Mouse (Mus musculus) testis, adult 2 months (tissue): ENCODE measurements around the gene Tmem81. TPM values are rescaled to one million over a fixed set of nuclear protein-coding genes. Genes with fewer than 3 reads are reported as not detected.

Source experiments
- H3K27ac ChIP-seq: fragments of 200-500 bp; 2 replicates; pipeline ENCODE4 v1.5.1; 2012; ENCODE audit warnings: low read depth, low read length; ENCODE audit not compliant: control insufficient read depth, insufficient read depth
- H3K27me3 ChIP-seq: fragments of 200-500 bp; 2 replicates; pipeline ENCODE4 v1.6.1; 2012; ENCODE audit warnings: mild to moderate bottlenecking, low read length, moderate library complexity; ENCODE audit not compliant: control insufficient read depth, insufficient read depth
- H3K36me3 ChIP-seq: fragments of 200-500 bp; 2 replicates; pipeline ENCODE4 v1.6.1; 2012; ENCODE audit warnings: mild to moderate bottlenecking, low read length; ENCODE audit not compliant: control insufficient read depth, insufficient read depth
- H3K4me1 ChIP-seq: fragments of 200-500 bp; 2 replicates; pipeline ENCODE4 v1.6.1; 2012; ENCODE audit warnings: low read length; ENCODE audit not compliant: control insufficient read depth, insufficient read depth
- H3K4me3 ChIP-seq: fragments of 200-500 bp; 2 replicates; pipeline ENCODE4 v1.5.1; 2012; ENCODE audit warnings: low read depth, mild to moderate bottlenecking, low read length, moderate library complexity, mixed read lengths; ENCODE audit not compliant: control insufficient read depth
- CTCF ChIP-seq: fragments of 200-500 bp; IDR thresholded peaks from 2 replicates; pipeline ENCODE4 v1.5.1; 2012; ENCODE audit warnings: low read depth, mild to moderate bottlenecking, inconsistent platforms, low read length, moderate library complexity; ENCODE audit not compliant: control insufficient read depth, insufficient read depth, insufficient replicate concordance
- POLR2A ChIP-seq: fragments of 200-500 bp; IDR thresholded peaks from 2 replicates; pipeline ENCODE4 v1.6.1; 2012; ENCODE audit warnings: low read depth, mild to moderate bottlenecking, inconsistent platforms, low read length, moderate library complexity; ENCODE audit not compliant: control insufficient read depth
- polyA plus RNA-seq: library from polyadenylated mRNA; depleted of rRNA; stranded (reverse); fragments of >200 nt; gene quantifications from 2 replicates; pipeline ENCODE4 v1.2.3, GENCODE M21; 2012

Gene Tmem81
- polyA plus RNA-seq, 1 experiment = 24.6 TPM

DNA sequence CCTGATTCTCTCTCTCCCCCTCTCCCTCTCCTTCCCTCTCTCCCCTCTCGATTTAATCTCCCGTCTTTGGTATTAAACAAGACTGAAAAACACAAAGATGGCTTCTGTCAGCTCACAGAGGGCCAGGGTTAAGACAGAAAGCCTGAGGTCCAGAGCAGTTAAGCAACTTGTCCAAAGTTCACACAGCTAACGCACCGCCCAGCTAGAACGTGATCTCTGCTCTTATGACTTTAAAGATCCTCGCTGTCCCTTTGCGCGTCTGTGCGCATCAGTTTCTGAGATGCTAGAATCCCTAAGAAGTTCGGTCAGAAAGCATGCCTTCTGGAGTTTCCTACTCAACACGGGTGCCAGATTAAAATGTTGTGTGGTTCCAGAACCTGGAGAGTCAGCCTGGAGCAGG, 13.7 kb downstream of the Tmem81 start:
- H3K27ac ChIP-seq = no peak overlapping the region
- H3K4me3 ChIP-seq = no peak overlapping the region
- H3K36me3 ChIP-seq = no peaks in the 10 kb centered on the region
- TF ChIP-seq CTCF = no peak
- no peak for TF ChIP-seq POLR2A
- peaks cover 3% of the 10 kb centered on the region; the same call in 1 of the 2 replicates for H3K4me1 ChIP-seq
- H3K27me3 ChIP-seq = no peaks in the 10 kb centered on the region

DNA sequence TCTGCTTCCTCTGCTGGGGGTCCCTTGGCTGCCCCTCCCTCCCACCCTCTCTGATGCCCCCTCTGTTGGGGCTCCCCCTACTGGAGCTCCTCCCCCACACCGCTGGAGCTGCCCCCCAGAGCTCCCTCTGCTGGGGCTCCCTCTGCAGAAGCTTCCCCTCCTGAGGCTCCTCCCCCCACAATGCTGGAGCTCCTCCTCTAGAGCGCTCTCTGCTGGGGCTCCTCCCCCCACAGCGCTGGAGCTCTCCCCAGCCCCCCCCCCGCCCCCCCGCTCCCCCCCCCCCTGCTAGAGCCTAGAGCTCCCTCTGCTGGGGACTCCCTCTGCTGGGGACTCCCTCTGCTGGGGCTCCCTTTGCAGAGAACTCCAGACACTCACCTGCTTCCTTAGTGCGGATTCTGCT, 14.7 kb downstream of the Tmem81 start:
- TF ChIP-seq POLR2A = no peak
- no peak for TF ChIP-seq CTCF
- no peaks in the 10 kb centered on the region for H3K36me3 ChIP-seq
- H3K27me3 ChIP-seq = no peaks in the 10 kb centered on the region
- H3K4me3 ChIP-seq = no peak overlapping the region
- peaks cover 3% of the 10 kb centered on the region; the same call in 1 of the 2 replicates for H3K4me1 ChIP-seq
- no peak overlapping the region for H3K27ac ChIP-seq

DNA sequence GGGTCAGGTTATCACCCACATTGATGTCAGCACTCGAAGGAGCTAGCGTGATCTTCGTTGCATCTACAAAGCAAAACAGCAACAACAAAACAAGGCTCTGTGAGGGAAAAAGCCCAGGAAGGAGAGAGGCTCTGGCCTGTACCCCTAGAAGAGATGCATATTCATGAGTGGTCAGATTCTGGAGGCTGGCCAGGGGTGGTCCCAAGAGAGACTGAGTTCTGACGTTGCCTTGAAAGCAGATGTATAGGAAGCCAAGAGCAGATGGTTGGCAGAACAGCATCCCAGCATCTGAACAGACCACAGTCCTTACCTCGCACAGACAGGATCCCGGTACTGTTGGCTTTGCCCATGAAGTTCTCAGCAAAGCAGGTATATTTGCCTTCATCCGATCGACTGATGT, 17.0 kb downstream of the Tmem81 start:
- Histone ChIP-seq H3K36me3 (no peaks in the 10 kb centered on the region), H3K4me1 (peaks cover 3% of the 10 kb centered on the region; the same call in 1 of the 2 replicates), H3K4me3 (peak overlapping the region; percentile 73), H3K27ac (no peak overlapping the region), H3K27me3 (no peaks in the 10 kb centered on the region)
- TF ChIP-seq POLR2A (no peak), CTCF (no peak)

DNA sequence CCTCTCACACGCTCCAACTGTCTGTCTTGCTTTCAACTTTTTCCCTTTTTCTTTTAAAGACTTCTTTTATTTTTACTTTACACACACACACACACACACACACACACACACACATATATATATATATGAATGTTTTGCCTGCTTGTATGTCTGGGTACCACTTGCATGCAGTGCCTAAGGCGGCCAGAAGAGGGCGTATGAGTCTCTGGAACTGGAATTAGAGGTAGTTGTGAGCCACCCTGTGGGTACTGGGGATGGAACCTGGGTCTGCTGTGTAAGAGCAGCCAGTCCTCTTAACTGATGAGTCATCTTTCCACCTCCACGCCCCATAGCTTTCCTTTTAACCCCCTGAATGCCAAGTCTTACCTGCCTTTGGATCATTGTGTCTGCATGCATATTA, 17.9 kb downstream of the Tmem81 start:
- H3K36me3 ChIP-seq = no peaks in the 10 kb centered on the region
- peak; percentile 76; the same call in 1 of the 2 replicates for TF ChIP-seq CTCF
- TF ChIP-seq POLR2A = no peak
- peak overlapping the region; percentile 73; the same call in 1 of the 2 replicates for H3K4me3 ChIP-seq
- no peaks in the 10 kb centered on the region for H3K27me3 ChIP-seq
- no peak overlapping the region for H3K27ac ChIP-seq
- H3K4me1 ChIP-seq = peaks cover 3% of the 10 kb centered on the region; the same call in 1 of the 2 replicates

DNA sequence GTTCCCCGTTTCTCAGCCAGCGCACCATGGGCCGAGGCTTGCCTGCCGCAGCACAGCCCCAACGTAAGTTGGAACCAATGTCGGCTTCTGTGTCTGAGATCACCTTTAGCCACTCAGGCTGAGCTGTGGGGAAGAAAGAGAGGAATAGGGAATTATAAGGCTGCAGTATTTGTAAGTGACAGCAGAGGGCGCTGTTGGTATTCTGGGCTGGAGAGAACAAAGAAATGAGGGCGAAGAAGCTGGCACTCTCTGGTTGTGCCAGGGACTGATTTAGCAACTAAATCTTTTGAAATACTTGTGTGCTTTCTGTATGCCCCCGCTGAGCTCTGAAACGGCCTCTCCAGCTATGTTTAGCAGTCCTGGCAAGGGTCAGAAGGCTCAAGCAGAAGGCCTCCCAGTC, 19.8 kb downstream of the Tmem81 start:
- Histone ChIP-seq H3K36me3 (no peaks in the 10 kb centered on the region), H3K27me3 (no peaks in the 10 kb centered on the region), H3K27ac (no peak overlapping the region), H3K4me3 (no peak overlapping the region), H3K4me1 (peaks cover 3% of the 10 kb centered on the region; the same call in 1 of the 2 replicates)
- TF ChIP-seq POLR2A (no peak), CTCF (peak; percentile 15; the same call in 1 of the 2 replicates)

DNA sequence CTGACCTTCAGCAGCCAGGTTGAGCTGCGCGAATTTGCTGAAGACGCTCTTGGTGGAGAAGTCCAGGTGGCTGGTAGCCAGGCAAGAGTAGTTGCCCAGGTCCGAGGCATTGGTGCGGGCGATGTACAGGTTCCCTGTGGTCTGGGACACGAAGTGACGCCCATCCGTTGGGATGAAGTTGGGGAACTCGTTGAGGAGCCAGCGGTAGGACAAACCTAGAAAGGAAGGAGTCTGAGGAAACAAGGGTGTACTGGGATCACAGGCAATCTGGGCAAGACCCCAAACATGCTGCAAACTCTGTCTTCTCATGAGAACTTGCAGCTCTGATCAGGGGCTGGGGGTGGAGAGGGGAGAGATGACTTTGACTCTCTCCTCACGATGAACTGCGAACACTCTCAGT, 22.0 kb downstream of the Tmem81 start:
- Histone ChIP-seq H3K4me3 (no peak overlapping the region), H3K4me1 (no peaks in the 10 kb centered on the region), H3K27ac (no peak overlapping the region), H3K36me3 (no peaks in the 10 kb centered on the region), H3K27me3 (no peaks in the 10 kb centered on the region)
- TF ChIP-seq POLR2A (no peak), CTCF (no peak)

DNA sequence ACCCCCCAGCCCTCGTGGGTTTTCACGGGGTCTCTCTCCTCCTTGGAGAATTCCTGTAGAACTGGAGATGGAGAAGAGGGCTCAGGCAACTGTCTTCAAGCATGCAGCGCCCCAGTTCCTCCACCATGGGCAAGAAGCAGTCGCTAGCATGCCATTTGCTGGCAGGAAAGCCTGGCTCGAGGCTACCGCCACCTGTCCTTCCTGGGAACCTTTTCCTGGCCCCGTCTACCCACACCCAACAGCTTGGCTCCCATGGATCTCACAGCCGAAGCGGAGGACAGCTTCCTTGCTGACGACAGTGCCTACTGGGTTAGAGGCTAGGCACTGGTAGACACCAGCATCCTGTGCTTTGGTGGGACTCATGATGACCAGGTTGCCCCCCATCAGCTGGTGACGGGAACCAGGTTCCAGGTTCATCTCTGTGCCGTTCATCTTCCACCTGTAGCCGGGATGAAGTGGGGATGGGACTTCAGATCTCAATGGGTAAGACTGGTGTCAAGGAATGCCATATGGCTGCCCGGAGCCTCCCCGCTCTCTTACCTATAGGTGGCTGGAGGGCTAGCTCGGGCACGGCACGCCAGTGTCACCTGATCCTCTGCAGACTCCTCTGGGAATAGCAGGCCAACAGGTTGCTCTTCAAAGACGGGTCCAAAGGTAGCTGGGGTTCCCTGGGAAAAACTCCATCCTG, 22.8 kb downstream of the Tmem81 start:
- H3K4me1 ChIP-seq = no peaks in the 10 kb centered on the region
- no peak for TF ChIP-seq POLR2A
- no peak for TF ChIP-seq CTCF

DNA sequence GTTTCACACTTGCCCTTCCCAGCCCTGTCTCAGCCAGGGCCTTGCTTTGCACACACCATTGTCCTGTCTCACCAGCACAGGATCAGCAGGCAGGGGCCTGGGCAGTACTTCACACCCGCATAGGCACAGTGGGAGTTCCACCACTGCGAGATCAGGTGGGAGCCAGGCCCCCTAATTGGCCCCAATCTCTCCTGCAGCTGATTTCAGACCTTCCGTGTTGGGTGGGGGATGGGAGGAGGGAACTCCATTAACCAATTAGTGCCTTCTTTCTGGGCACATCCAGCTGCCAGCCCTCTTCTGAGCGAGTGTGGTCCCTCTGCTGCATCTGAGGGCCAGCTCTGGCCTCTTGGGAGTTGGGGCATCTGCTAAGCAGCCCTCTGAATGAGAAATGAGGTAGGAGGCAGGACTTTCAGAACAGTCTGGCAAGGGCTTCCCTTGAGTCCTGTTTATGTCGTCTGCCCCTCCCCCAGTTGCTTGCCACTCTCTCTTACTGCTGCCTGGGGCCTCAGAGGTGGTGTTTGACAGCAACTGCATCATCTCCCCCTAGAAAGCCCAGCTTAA, 24.7 kb downstream of the Tmem81 start:
- no peak for TF ChIP-seq CTCF
- no peak for TF ChIP-seq POLR2A
- Histone ChIP-seq H3K4me1 (no peaks in the 10 kb centered on the region), H3K27me3 (no peaks in the 10 kb centered on the region), H3K36me3 (no peaks in the 10 kb centered on the region), H3K4me3 (no peak overlapping the region), H3K27ac (no peak overlapping the region)

More for the DNA sequence above, 22.8 kb downstream of the Tmem81 start:
- H3K27me3 ChIP-seq = no peaks in the 10 kb centered on the region
- H3K4me3 ChIP-seq = no peak overlapping the region
- no peaks in the 10 kb centered on the region for H3K36me3 ChIP-seq
- no peak overlapping the region for H3K27ac ChIP-seq
